10 mouse cellular contexts compared by ENCODE assay signal in the genomic region with DNA sequence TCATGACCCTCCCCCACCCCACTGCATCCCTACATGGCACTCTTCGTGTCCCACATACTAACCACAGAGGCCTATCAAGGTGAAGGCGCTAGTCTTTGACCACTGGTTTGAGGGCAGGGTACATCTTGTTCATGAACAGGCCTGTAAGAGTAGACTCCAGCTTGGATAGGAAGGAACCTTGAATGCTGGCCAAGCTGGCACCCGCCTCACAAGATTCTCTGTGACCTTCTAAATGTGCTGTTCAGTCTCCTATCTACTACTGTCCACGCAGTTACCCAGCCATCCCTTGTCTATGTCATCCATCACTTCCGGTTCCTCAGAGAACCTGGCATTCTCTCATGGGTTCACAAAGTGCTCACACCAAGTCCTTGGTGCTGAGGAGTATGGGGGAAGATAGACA. TPM values are rescaled to one million over a fixed set of nuclear protein-coding genes. Genes with fewer than 3 reads are reported as not detected.
"Had no signal": no experiment of that assay in that cellular context is flagged by ENCODE, and none has a peak within 500 bp of the region (broad histone marks: within the 10 kb centered on the region; RNA-seq: fewer than 3 reads in every experiment).

No protein-coding gene starts in this region.

- DNase-seq: kidney, adult 2 months; kidney, postnatal 14 days; lung, adult 18-20 months; retina, postnatal 1 day; right cerebral cortex, postnatal 4 days; thymus, postnatal 4 days had no signal

RNA-seq across cellular contexts. Expression of a gene that starts 30.2 kb away (rescaled TPM):
- total RNA-seq: layer of hippocampus, postnatal 25 days; left cerebral cortex, adult 8-10 months; left cerebral cortex, postnatal 25 days; megakaryocyte-erythroid progenitor cell, adult 5-6 weeks had no signal

RNA-seq across cellular contexts. Expression of a gene that starts 38.3 kb away (rescaled TPM):
- total RNA-seq: layer of hippocampus, postnatal 25 days; left cerebral cortex, postnatal 25 days; megakaryocyte-erythroid progenitor cell, adult 5-6 weeks had no signal
